Mouse (Mus musculus) olfactory bulb, adult 2 months (tissue): ENCODE results near the gene Kcna5.

Experiments used
- CTCF ChIP-seq: fragments of 200-500 bp; IDR thresholded peaks from 2 replicates; pipeline ENCODE4 v1.5.1; 2012; ENCODE audit warnings: low read depth, mild to moderate bottlenecking, low read length, moderate library complexity; ENCODE audit not compliant: insufficient read depth
- POLR2A ChIP-seq: fragments of 200-500 bp; IDR thresholded peaks from 2 replicates; pipeline ENCODE4 v1.6.1; 2012; ENCODE audit warnings: mild to moderate bottlenecking, low read depth, low read length, moderate library complexity; ENCODE audit not compliant: insufficient read depth

DNA sequence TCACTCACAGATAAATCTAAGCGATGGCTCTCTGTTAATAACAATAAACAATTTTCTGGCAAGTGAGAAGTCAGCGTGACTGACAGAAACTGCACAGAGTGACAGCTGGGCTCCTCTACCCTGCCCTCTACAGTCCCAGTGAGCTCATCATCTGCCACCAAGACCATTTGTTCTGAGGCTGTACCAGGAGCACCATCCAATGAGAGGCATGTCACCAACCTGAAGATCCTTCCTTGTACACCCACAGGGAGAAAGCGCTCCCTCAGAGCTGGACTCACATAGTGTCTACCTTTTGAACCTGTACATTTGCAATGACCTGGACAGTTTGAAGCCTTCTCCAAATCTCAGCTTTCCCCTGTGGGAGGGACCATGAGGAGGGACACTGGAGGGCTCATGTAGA lies 45.4 kb upstream of the Kcna5 start:
- TF ChIP-seq POLR2A = no peak
- TF ChIP-seq CTCF = no peak
